Mouse (Mus musculus): Measurements from ENCODE around the gene Mtmr12. TPM values are rescaled to one million over a fixed set of nuclear protein-coding genes. Genes with fewer than 3 reads are reported as not detected.

Gene Mtmr12
- polyA plus RNA-seq, 1 experiment from 2014 or later: 23.4 TPM

GRCm38 (mm10) chr15:12205160-12205901 lies 503 bp downstream of the Mtmr12 start:
- peak; percentile 53 for DNase-seq

DNA sequence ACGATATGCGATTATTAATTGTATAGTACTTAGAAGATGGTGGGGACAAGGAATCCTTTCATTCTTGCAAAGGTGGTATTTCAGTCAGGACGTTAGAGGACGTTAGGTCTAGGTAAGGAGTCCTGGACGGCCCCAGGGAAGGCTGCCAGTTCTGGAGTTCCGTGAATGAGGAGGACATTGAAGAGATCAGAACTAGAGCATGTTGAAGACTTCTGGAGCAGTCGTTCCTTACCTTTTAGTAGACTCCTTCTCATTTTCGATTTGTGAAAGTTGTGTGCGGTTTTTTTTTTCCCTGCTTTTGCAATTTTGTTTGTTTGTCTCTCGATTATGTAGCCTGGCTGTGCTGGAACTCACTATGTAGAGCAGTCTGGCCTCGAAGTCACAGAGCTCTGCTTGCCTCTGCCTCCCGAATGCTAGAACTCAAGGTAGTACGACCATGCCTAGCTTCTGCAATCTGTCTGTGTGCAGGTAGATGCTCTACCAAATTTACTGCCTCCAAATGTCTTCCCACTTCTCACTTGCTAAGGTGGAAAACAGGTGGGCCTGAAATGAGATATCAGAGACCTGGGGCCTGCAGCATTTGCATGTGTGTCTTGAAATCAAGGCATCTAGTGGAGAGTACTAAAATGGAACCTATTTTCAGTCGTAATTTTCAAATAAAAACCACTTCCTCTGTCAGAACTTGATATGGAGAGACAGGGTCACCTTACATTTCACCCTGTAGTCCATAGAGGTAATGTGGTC lies 1.2 kb downstream of the Mtmr12 start:
- Histone ChIP-seq H3K4me1 (ENCODE audit: insufficient read depth) (peaks cover 18% of the 10 kb centered on the region; the same call in 1 of the 2 replicates), H3K27ac (ENCODE audit: low read depth) (no peak overlapping the region), H3K36me3 (ENCODE audit: insufficient read depth) (no peaks in the 10 kb centered on the region), H3K27me3 (ENCODE audit: insufficient read depth, low read length) (no peaks in the 10 kb centered on the region), H3K9me3 (ENCODE audit: low read depth, low read length) (no peaks in the 10 kb centered on the region), H3K4me2 (peak overlapping the region; percentile 77), H3K9ac (peak overlapping the region; percentile 94), H3K4me3 (ENCODE audit: low read depth, low read length) (peak overlapping the region; percentile 93)
- ATAC-seq (ENCODE audit: insufficient read depth) (no peak), DNase-seq (peak; percentile 50)
- no peak for TF ChIP-seq CTCF (IDR thresholded peaks at IDR 0.05; ENCODE audit: low read depth)
- WGBS: 29% methylated on average over 14 of the region's 14 CpGs

More at GRCm38 (mm10) chr15:12205160-12205901, 503 bp downstream of the Mtmr12 start:
- no peak for TF ChIP-seq CTCF (IDR thresholded peaks at IDR 0.05; ENCODE audit: low read depth)
- peak overlapping the region; percentile 77 for H3K4me2 ChIP-seq
- H3K27me3 ChIP-seq (ENCODE audit: insufficient read depth, low read length): no peaks in the 10 kb centered on the region
- no peaks in the 10 kb centered on the region for H3K9me3 ChIP-seq (ENCODE audit: low read depth, low read length)
- WGBS: under 1% methylated on average over 73 of the region's 73 CpGs
- peak overlapping the region; percentile 91; the same call in 1 of the 2 replicates for H3K27ac ChIP-seq (ENCODE audit: low read depth)
- ATAC-seq (ENCODE audit: insufficient read depth): peak; percentile 81
- no peaks in the 10 kb centered on the region for H3K36me3 ChIP-seq (ENCODE audit: insufficient read depth)
- H3K9ac ChIP-seq: peak overlapping the region; percentile 94
- peak overlapping the region; percentile 93 for H3K4me3 ChIP-seq (ENCODE audit: low read depth, low read length)
- peaks cover 18% of the 10 kb centered on the region; the same call in 1 of the 2 replicates for H3K4me1 ChIP-seq (ENCODE audit: insufficient read depth)

DNA sequence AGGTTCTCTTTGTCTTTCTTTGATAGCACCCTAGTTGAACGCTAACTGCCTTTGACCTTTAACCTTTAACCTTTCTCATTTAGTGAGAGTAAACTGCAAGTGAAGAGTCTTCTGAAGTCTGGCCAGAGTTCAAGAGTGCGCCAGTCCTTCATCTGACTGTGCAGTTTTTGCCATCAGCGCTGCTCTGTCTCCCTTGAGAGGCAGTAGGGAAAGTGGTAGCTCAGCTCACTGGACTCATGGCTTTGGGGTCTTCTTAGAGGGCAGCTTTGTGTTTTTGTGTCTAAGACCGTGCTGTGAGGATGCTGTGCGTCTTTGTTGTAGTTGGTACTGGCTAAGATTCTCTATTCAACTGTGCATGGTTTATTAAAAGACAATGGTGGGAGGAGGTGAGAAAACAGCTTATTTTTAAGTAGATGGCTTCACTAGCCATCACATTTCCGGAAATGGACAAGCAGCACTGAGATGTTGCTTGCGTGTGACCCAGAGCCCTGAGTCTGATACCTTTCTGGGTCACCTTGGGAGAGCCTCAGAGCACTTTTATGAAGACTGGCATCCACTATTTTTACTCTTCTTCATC lies 1.9 kb downstream of the Mtmr12 start:
- WGBS: 67% methylated on average over 7 of the region's 7 CpGs
- DNase-seq (peak; percentile 59), ATAC-seq (ENCODE audit: insufficient read depth) (no peak)
- Histone ChIP-seq H3K36me3 (ENCODE audit: insufficient read depth) (no peaks in the 10 kb centered on the region), H3K27me3 (ENCODE audit: insufficient read depth, low read length) (no peaks in the 10 kb centered on the region), H3K4me2 (peak overlapping the region; percentile 77), H3K4me1 (ENCODE audit: insufficient read depth) (peaks cover 18% of the 10 kb centered on the region; the same call in 1 of the 2 replicates), H3K27ac (ENCODE audit: low read depth) (no peak overlapping the region), H3K9ac (no peak overlapping the region), H3K4me3 (ENCODE audit: low read depth, low read length) (peak overlapping the region; percentile 93; the same call in 1 of the 2 replicates), H3K9me3 (ENCODE audit: low read depth, low read length) (no peaks in the 10 kb centered on the region)
- TF ChIP-seq CTCF (IDR thresholded peaks at IDR 0.05; ENCODE audit: low read depth): no peak

GRCm38 (mm10) chr15:12207556-12208090 lies 2.8 kb downstream of the Mtmr12 start:
- Histone ChIP-seq H3K4me1 (ENCODE audit: insufficient read depth) (peaks cover 18% of the 10 kb centered on the region; the same call in 1 of the 2 replicates), H3K36me3 (ENCODE audit: insufficient read depth) (no peaks in the 10 kb centered on the region), H3K9me3 (ENCODE audit: low read depth, low read length) (no peaks in the 10 kb centered on the region), H3K4me3 (ENCODE audit: low read depth, low read length) (no peak overlapping the region), H3K9ac (0 out of 2 replicates have a peak overlapping the region, but pooled peaks have one; percentile 6), H3K4me2 (no peak overlapping the region), H3K27ac (ENCODE audit: low read depth) (peak overlapping the region; percentile 46; the same call in 1 of the 2 replicates), H3K27me3 (ENCODE audit: insufficient read depth, low read length) (no peaks in the 10 kb centered on the region)
- ATAC-seq (ENCODE audit: insufficient read depth) (no peak), DNase-seq (no peak)
- TF ChIP-seq CTCF (IDR thresholded peaks at IDR 0.05; ENCODE audit: low read depth): no peak
- 44% methylated on average over 6 of the region's 6 CpGs for WGBS

- DNase-seq: peak; percentile 9
- WGBS: 66% methylated on average over 8 of the region's 8 CpGs
- no peaks in the 10 kb centered on the region for H3K36me3 ChIP-seq (ENCODE audit: insufficient read depth)
- H3K4me3 ChIP-seq (ENCODE audit: low read depth, low read length): no peak overlapping the region
- no peak overlapping the region for H3K27ac ChIP-seq (ENCODE audit: low read depth)
- peaks cover 13% of the 10 kb centered on the region; the same call in 1 of the 2 replicates for H3K4me1 ChIP-seq (ENCODE audit: insufficient read depth)
- no peak for ATAC-seq (ENCODE audit: insufficient read depth)
- no peaks in the 10 kb centered on the region for H3K9me3 ChIP-seq (ENCODE audit: low read depth, low read length)
- H3K27me3 ChIP-seq (ENCODE audit: insufficient read depth, low read length): no peaks in the 10 kb centered on the region
- TF ChIP-seq CTCF (IDR thresholded peaks at IDR 0.05; ENCODE audit: low read depth): no peak
- no peak overlapping the region for H3K9ac ChIP-seq
- no peak overlapping the region for H3K4me2 ChIP-seq
Measured at GRCm38 (mm10) chr15:12211577-12211976, 6.7 kb downstream of the Mtmr12 start.

GRCm38 (mm10) chr15:12212266-12212665 lies 7.4 kb downstream of the Mtmr12 start:
- Histone ChIP-seq H3K9me3 (ENCODE audit: low read depth, low read length) (no peaks in the 10 kb centered on the region), H3K4me1 (ENCODE audit: insufficient read depth) (peaks cover 6% of the 10 kb centered on the region; the same call in 1 of the 2 replicates), H3K27me3 (ENCODE audit: insufficient read depth, low read length) (no peaks in the 10 kb centered on the region), H3K4me2 (no peak overlapping the region), H3K27ac (ENCODE audit: low read depth) (no peak overlapping the region), H3K4me3 (ENCODE audit: low read depth, low read length) (no peak overlapping the region), H3K36me3 (ENCODE audit: insufficient read depth) (no peaks in the 10 kb centered on the region), H3K9ac (no peak overlapping the region)
- 70% methylated on average over 1 of the region's 1 CpGs for WGBS
- DNase-seq: no peak
- no peak for TF ChIP-seq CTCF (IDR thresholded peaks at IDR 0.05; ENCODE audit: low read depth)
- no peak for ATAC-seq (ENCODE audit: insufficient read depth)

Data from lung, embryonic 14.5 days (tissue).